In the genomic region with DNA sequence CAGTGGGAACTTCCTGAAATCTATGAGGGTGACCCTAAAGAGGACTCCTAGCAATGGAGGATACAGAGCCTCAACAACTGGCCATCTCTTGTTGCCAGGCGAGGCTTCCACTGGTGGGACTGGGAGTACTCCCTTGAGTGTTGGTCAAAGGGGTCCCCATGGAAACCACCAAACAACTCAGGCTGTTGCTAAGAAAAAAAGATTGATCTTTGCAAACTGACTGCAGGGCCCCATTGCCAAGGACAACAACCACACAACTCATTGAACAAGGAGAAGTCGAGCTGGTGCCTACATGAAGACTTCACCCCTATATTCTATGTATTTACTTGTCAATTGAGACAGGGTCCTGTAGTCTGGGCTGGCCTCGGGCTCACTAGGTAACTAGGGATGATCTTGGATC, we compare ENCODE assay signal across 25 mouse cellular contexts. TPM values are rescaled to one million over a fixed set of nuclear protein-coding genes. Genes with fewer than 3 reads are reported as not detected.
"Had no signal": no experiment of that assay in that cellular context is flagged by ENCODE, and none has a peak within 500 bp of the region (broad histone marks: within the 10 kb centered on the region; RNA-seq: fewer than 3 reads in every experiment).

No protein-coding gene starts in this region.

- H3K4me2 ChIP-seq: neural tube, embryonic 12.5 days; neural tube, embryonic 13.5 days; neural tube, embryonic 15.5 days; stomach, embryonic 15.5 days had no signal

- H3K9me3 ChIP-seq: neural tube, embryonic 12.5 days; neural tube, embryonic 13.5 days; neural tube, embryonic 15.5 days; stomach, embryonic 15.5 days had no signal

- DNase-seq: retina, postnatal 1 day; right cerebral cortex, adult 18-20 months; right cerebral cortex, postnatal 14 days; right cerebral cortex, postnatal 25 days; right cerebral cortex, postnatal 4 days; spleen, adult 18-20 months; thymus, adult 18-20 months; thymus, adult 2 months; thymus, postnatal 14 days; thymus, postnatal 25 days; thymus, postnatal 36 days; thymus, postnatal 4 days had no signal

- H3K4me1 ChIP-seq: neural tube, embryonic 13.5 days; neural tube, embryonic 15.5 days; stomach, embryonic 15.5 days had no signal

- H3K9ac ChIP-seq: neural tube, embryonic 12.5 days; neural tube, embryonic 13.5 days; neural tube, embryonic 15.5 days; stomach, embryonic 15.5 days had no signal

- H3K36me3 ChIP-seq: neural tube, embryonic 12.5 days; neural tube, embryonic 13.5 days; neural tube, embryonic 15.5 days; stomach, embryonic 15.5 days had no signal

- H3K27ac ChIP-seq: neural tube, embryonic 12.5 days; neural tube, embryonic 13.5 days; neural tube, embryonic 15.5 days; stomach, embryonic 15.5 days; stomach, postnatal 0 days had no signal

- H3K4me3 ChIP-seq: neural tube, embryonic 12.5 days; neural tube, embryonic 13.5 days; neural tube, embryonic 15.5 days; stomach, embryonic 15.5 days had no signal

- H3K27me3 ChIP-seq: stomach, embryonic 15.5 days had no signal

RNA-seq across cellular contexts. Expression of gene Kcnk18, which starts 2.1 kb away (rescaled TPM):
- total RNA-seq: neutrophil, adult 5-6 weeks had no signal
- polyA plus RNA-seq: neural tube, embryonic 12.5 days; neural tube, embryonic 13.5 days; neural tube, embryonic 14.5 days; small intestine, adult 2 months; spleen, adult 2 months; stomach, embryonic 14.5 days; stomach, embryonic 15.5 days; stomach, embryonic 16.5 days; stomach, postnatal 0 days; thymus, adult 2 months; thymus, postnatal 0 days; urinary bladder, adult 2 months had no signal

RNA-seq across cellular contexts. Expression of gene Vax1, which starts 47.0 kb away (rescaled TPM):
- total RNA-seq: neutrophil, adult 5-6 weeks had no signal
- polyA plus RNA-seq: neural tube, embryonic 12.5 days; neural tube, embryonic 13.5 days; neural tube, embryonic 14.5 days; neural tube, embryonic 15.5 days; small intestine, adult 2 months; spleen, adult 2 months; stomach, embryonic 14.5 days; stomach, embryonic 15.5 days; stomach, embryonic 16.5 days; stomach, postnatal 0 days; thymus, adult 2 months; thymus, postnatal 0 days; urinary bladder, adult 2 months had no signal
